Mouse (Mus musculus) ES-Bruce4 (cell line): Measurements from ENCODE around the gene Pold4. TPM values are rescaled to one million over a fixed set of nuclear protein-coding genes. Genes with fewer than 3 reads are reported as not detected.

ENCODE experiments used
- H3K27ac ChIP-seq: 2 replicates; pipeline ENCODE4 v1.5.1; 2012; ENCODE audit warnings: low read length, inconsistent platforms; ENCODE audit not compliant: insufficient read depth
- H3K27me3 ChIP-seq: 2 replicates; pipeline ENCODE4 v1.6.1; 2012; ENCODE audit warnings: mild to moderate bottlenecking, low read length, inconsistent platforms; ENCODE audit not compliant: control insufficient read depth, poor library complexity, insufficient read depth, severe bottlenecking
- H3K36me3 ChIP-seq: 2 replicates; pipeline ENCODE4 v1.6.1; 2012; ENCODE audit warnings: inconsistent platforms, mild to moderate bottlenecking, low read length, moderate library complexity; ENCODE audit not compliant: control insufficient read depth, poor library complexity, insufficient read depth, severe bottlenecking
- H3K4me1 ChIP-seq: one replicate; pipeline ENCODE4 v1.8.1; 2011; ENCODE audit warnings: low read length; ENCODE audit not compliant: control insufficient read depth, insufficient read depth
- H3K4me3 ChIP-seq: 2 replicates; pipeline ENCODE4 v1.5.1; 2011; ENCODE audit warnings: low read depth, mild to moderate bottlenecking, low read length
- H3K9ac ChIP-seq: 2 replicates; pipeline ENCODE4 v1.6.1; 2012; ENCODE audit warnings: low read depth, mild to moderate bottlenecking, inconsistent platforms; ENCODE audit not compliant: poor library complexity, severe bottlenecking
- H3K9me3 ChIP-seq: replicated peaks from 2 replicates; pipeline ENCODE4 v1.6.1; 2012; ENCODE audit warnings: mild to moderate bottlenecking, low read length, inconsistent platforms; ENCODE audit not compliant: control insufficient read depth, poor library complexity, insufficient read depth, severe bottlenecking
- CTCF ChIP-seq: IDR thresholded peaks from one replicate; pipeline ENCODE4 v1.8.1; 2011; ENCODE audit warnings: low read depth, low read length
- EP300 ChIP-seq: IDR thresholded peaks from 2 replicates; pipeline ENCODE4 v1.6.1; 2011; ENCODE audit warnings: low read depth, low read length; ENCODE audit not compliant: insufficient read depth
- POLR2A ChIP-seq: IDR thresholded peaks from one replicate; pipeline ENCODE4 v1.8.1; 2011; ENCODE audit warnings: low read length; ENCODE audit not compliant: insufficient read depth
- polyA plus RNA-seq: library from polyadenylated mRNA; stranded (reverse); fragments of >200 nt; gene quantifications from 2 replicates; pipeline ENCODE4 v1.2.4, GENCODE M21; 2011; ENCODE audit warnings: low read depth; ENCODE audit not compliant: missing spikeins, insufficient read depth, insufficient read length

Pold4 gene
- polyA plus RNA-seq, 1 experiment: 26.7 TPM

- peaks cover 27% of the 10 kb centered on the region for H3K36me3 ChIP-seq
- peak within 1 kb of the TSS; percentile 97 for H3K9ac ChIP-seq
- no peaks in the 10 kb centered on the region for H3K4me1 ChIP-seq
- TF ChIP-seq EP300: no peak
- no peak for TF ChIP-seq POLR2A
- no peak for TF ChIP-seq CTCF
- H3K27me3 ChIP-seq: no peaks in the 10 kb centered on the region
- H3K9me3 ChIP-seq: no peaks in the 10 kb centered on the region
- H3K27ac ChIP-seq: peak within 1 kb of the TSS; percentile 88
- H3K4me3 ChIP-seq: peak within 1 kb of the TSS; percentile 90
These were observed 40.8 kb upstream of the Pold4 start, which contains the start of gene Tbc1d10c for GRCm38 (mm10) chr19:4190831-4191334. Gene Tbc1d10c (minus strand): TSS chr19:4191284.

GRCm38 (mm10) chr19:4191528-4192250 is 40.0 kb upstream of the Pold4 start, which contains the start of gene Ppp1ca:
Gene Ppp1ca (plus strand): TSS chr19:4192065.
- Histone ChIP-seq H3K36me3 (peaks cover 34% of the 10 kb centered on the region), H3K27me3 (no peaks in the 10 kb centered on the region), H3K4me1 (no peaks in the 10 kb centered on the region), H3K9me3 (no peaks in the 10 kb centered on the region), H3K4me3 (peak within 1 kb of the TSS; percentile 90), H3K9ac (peak within 1 kb of the TSS; percentile 97), H3K27ac (peak within 1 kb of the TSS; percentile 88)
- TF ChIP-seq POLR2A (peak; percentile 62), CTCF (peak; percentile 47), EP300 (no peak)

- Histone ChIP-seq H3K36me3 (peaks cover 41% of the 10 kb centered on the region), H3K4me3 (peak overlapping the region; percentile 90), H3K9me3 (no peaks in the 10 kb centered on the region), H3K27me3 (no peaks in the 10 kb centered on the region), H3K27ac (no peak overlapping the region), H3K9ac (peak overlapping the region; percentile 97), H3K4me1 (no peaks in the 10 kb centered on the region)
- TF ChIP-seq CTCF: no peak
- TF ChIP-seq POLR2A: no peak
- TF ChIP-seq EP300: no peak
These were observed 39.3 kb upstream of the Pold4 start for GRCm38 (mm10) chr19:4192251-4192985.

- Histone ChIP-seq H3K27me3 (no peaks in the 10 kb centered on the region), H3K4me1 (no peaks in the 10 kb centered on the region), H3K9me3 (no peaks in the 10 kb centered on the region), H3K36me3 (peaks cover 43% of the 10 kb centered on the region), H3K4me3 (peak overlapping the region; percentile 90), H3K27ac (no peak overlapping the region), H3K9ac (peak overlapping the region; percentile 97)
- TF ChIP-seq CTCF (no peak), POLR2A (no peak), EP300 (no peak)
These were observed 38.6 kb upstream of the Pold4 start for GRCm38 (mm10) chr19:4193129-4193528.

GRCm38 (mm10) chr19:4194021-4194724 is 37.5 kb upstream of the Pold4 start:
- Histone ChIP-seq H3K36me3 (peaks cover 53% of the 10 kb centered on the region), H3K9me3 (no peaks in the 10 kb centered on the region), H3K4me1 (no peaks in the 10 kb centered on the region), H3K27me3 (no peaks in the 10 kb centered on the region), H3K4me3 (no peak overlapping the region), H3K9ac (no peak overlapping the region), H3K27ac (no peak overlapping the region)
- TF ChIP-seq POLR2A: no peak
- no peak for TF ChIP-seq CTCF
- TF ChIP-seq EP300: no peak
